Mouse (Mus musculus) MEL (cell line): ENCODE measurements around the gene Clasrp. TPM values are rescaled to one million over a fixed set of nuclear protein-coding genes. Genes with fewer than 3 reads are reported as not detected.

Experiments used
- DNase-seq: peaks from one replicate; pipeline ENCODE4 v3.0.0; 2011; ENCODE audit warnings: low read depth, low spot score
- H3K27ac ChIP-seq: 2 replicates; pipeline ENCODE4 v1.5.1; 2012; ENCODE audit warnings: low read depth, mild to moderate bottlenecking, control low read depth, low read length, moderate library complexity; ENCODE audit not compliant: control insufficient read depth
- H3K27me3 ChIP-seq, 2 experiments: fragments of 150-350 bp in 1 of 2; sonication (generic) in 1 of 2; 2 replicates each; pipeline ENCODE4 v1.6.1; 2012; ENCODE audit warnings: low read length in 2 of 2, mild to moderate bottlenecking in 2 of 2, improper control_type of control experiment in 1 of 2, moderate library complexity in 1 of 2; ENCODE audit not compliant: insufficient read depth in 2 of 2, control insufficient read depth in 1 of 2
- H3K36me3 ChIP-seq, 2 experiments: 2 replicates each; pipeline ENCODE4 v1.6.1; 2012 to 2014; ENCODE audit warnings: low read length in 2 of 2, improper control_type of control experiment in 1 of 2, inconsistent platforms in 1 of 2, mild to moderate bottlenecking in 1 of 2; ENCODE audit not compliant: insufficient read depth in 2 of 2, control insufficient read depth in 1 of 2
- H3K4me1 ChIP-seq, 2 experiments: fragments of 150-350 bp in 1 of 2; sonication (generic) in 1 of 2; 2 replicates each; pipeline ENCODE4 v1.6.1; 2012; ENCODE audit warnings: low read length in 2 of 2, improper control_type of control experiment in 1 of 2, mild to moderate bottlenecking in 1 of 2; ENCODE audit not compliant: insufficient read depth in 2 of 2, control insufficient read depth in 1 of 2
- H3K4me3 ChIP-seq, 2 experiments: fragments of 150-350 bp in 1 of 2; sonication (generic) in 1 of 2; 2 replicates each; pipeline ENCODE4 v1.5.1; 2012; ENCODE audit warnings: low read depth in 2 of 2, low read length in 2 of 2, mild to moderate bottlenecking in 2 of 2, moderate library complexity in 2 of 2, control low read depth in 1 of 2, improper control_type of control experiment in 1 of 2; ENCODE audit not compliant: control insufficient read depth in 1 of 2, insufficient read depth in 1 of 2
- H3K79me2 ChIP-seq: 2 replicates; pipeline ENCODE4 v1.6.1; 2012; ENCODE audit warnings: mild to moderate bottlenecking, low read length, moderate library complexity; ENCODE audit not compliant: control insufficient read depth, poor library complexity, insufficient read depth
- H3K9ac ChIP-seq: 2 replicates; pipeline ENCODE4 v1.6.1; 2012; ENCODE audit warnings: low read depth, mild to moderate bottlenecking, control low read depth, low read length, moderate library complexity; ENCODE audit not compliant: control insufficient read depth, poor library complexity, severe bottlenecking
- H3K9me3 ChIP-seq: fragments of 150-350 bp; sonication (generic); replicated peaks from 2 replicates; pipeline ENCODE4 v1.6.1; 2012; ENCODE audit warnings: mild to moderate bottlenecking, low read length, improper control_type of control experiment, moderate library complexity; ENCODE audit not compliant: insufficient read depth
- BHLHE40 ChIP-seq: IDR thresholded peaks from 2 replicates; pipeline ENCODE4 v1.6.1; 2012; ENCODE audit warnings: low read depth, mild to moderate bottlenecking, inconsistent platforms, low read length, improper control_type of control experiment, borderline replicate concordance
- CHD2 ChIP-seq: IDR thresholded peaks from 2 replicates; pipeline ENCODE4 v1.6.1; 2011; ENCODE audit warnings: low read length, improper control_type of control experiment
- ELF1 ChIP-seq: IDR thresholded peaks from 2 replicates; pipeline ENCODE4 v1.6.1; 2014; ENCODE audit warnings: low read depth, mild to moderate bottlenecking, inconsistent platforms, low read length, improper control_type of control experiment, moderate library complexity
- EP300 ChIP-seq, 2 experiments: IDR thresholded peaks; 2 replicates each; pipeline ENCODE4 v1.6.1; 2011; ENCODE audit warnings: improper control_type of control experiment in 2 of 2, low read length in 2 of 2, low read depth in 1 of 2, mild to moderate bottlenecking in 1 of 2
- ETS1 ChIP-seq: IDR thresholded peaks from 2 replicates; pipeline ENCODE4 v1.6.1; 2012; ENCODE audit warnings: low read depth, mild to moderate bottlenecking, inconsistent platforms, low read length, improper control_type of control experiment, moderate library complexity
- GATA1 ChIP-seq: IDR thresholded peaks from 2 replicates; pipeline ENCODE4 v1.6.1; 2011; ENCODE audit warnings: low read depth, low read length, improper control_type of control experiment
- HCFC1 ChIP-seq: IDR thresholded peaks from 2 replicates; pipeline ENCODE4 v1.6.1; 2012; ENCODE audit warnings: low read depth, mild to moderate bottlenecking, inconsistent platforms, low read length, improper control_type of control experiment, moderate library complexity
- MAFK ChIP-seq: IDR thresholded peaks from 2 replicates; pipeline ENCODE4 v1.6.1; 2011; ENCODE audit warnings: low read depth, mild to moderate bottlenecking, low read length, improper control_type of control experiment, borderline replicate concordance
- MYC ChIP-seq: IDR thresholded peaks from 2 replicates; pipeline ENCODE4 v1.6.1; 2011; ENCODE audit warnings: low read depth, mild to moderate bottlenecking, low read length, improper control_type of control experiment, moderate library complexity
- NELFE ChIP-seq: IDR thresholded peaks from 2 replicates; pipeline ENCODE4 v1.6.1; 2011; ENCODE audit warnings: low read depth, low read length, improper control_type of control experiment
- POLR2A ChIP-seq, 2 experiments: IDR thresholded peaks; 2 replicates each; pipeline ENCODE4 v1.6.1; 2011 to 2012; ENCODE audit warnings: low read length in 2 of 2, mild to moderate bottlenecking in 2 of 2, control low read depth in 1 of 2, improper control_type of control experiment in 1 of 2, low read depth in 1 of 2, moderate library complexity in 1 of 2; ENCODE audit not compliant: control insufficient read depth in 1 of 2, insufficient read depth in 1 of 2, poor library complexity in 1 of 2
- POLR2AphosphoS2 ChIP-seq: IDR thresholded peaks from 2 replicates; pipeline ENCODE4 v1.6.1; 2011; ENCODE audit warnings: low read length, improper control_type of control experiment
- POLR2AphosphoS5 ChIP-seq: IDR thresholded peaks from 2 replicates; pipeline ENCODE4 v1.6.1; 2012; ENCODE audit warnings: low read depth, borderline replicate concordance, mild to moderate bottlenecking, inconsistent platforms, low read length, moderate library complexity, mixed read lengths
- SIN3A ChIP-seq: IDR thresholded peaks from 2 replicates; pipeline ENCODE4 v1.6.1; 2012; ENCODE audit warnings: low read length, improper control_type of control experiment, inconsistent platforms
- SMC3 ChIP-seq: IDR thresholded peaks from 2 replicates; pipeline ENCODE4 v1.6.1; 2011; ENCODE audit warnings: low read depth, low read length, improper control_type of control experiment
- TAL1 ChIP-seq: IDR thresholded peaks from 2 replicates; pipeline ENCODE4 v1.6.1; 2012; ENCODE audit warnings: mild to moderate bottlenecking, inconsistent platforms, low read length, moderate library complexity, mixed read lengths
- TBP ChIP-seq: IDR thresholded peaks from 2 replicates; pipeline ENCODE4 v1.8.0; 2011; ENCODE audit warnings: low read depth, low read length, improper control_type of control experiment
- UBTF ChIP-seq: IDR thresholded peaks from 2 replicates; pipeline ENCODE4 v1.6.1; 2012; ENCODE audit warnings: low read depth, mild to moderate bottlenecking, inconsistent platforms, low read length, improper control_type of control experiment, moderate library complexity, borderline replicate concordance; ENCODE audit not compliant: insufficient read depth
- USF1 ChIP-seq: IDR thresholded peaks from 2 replicates; pipeline ENCODE4 v1.6.1; 2014; ENCODE audit warnings: low read depth, mild to moderate bottlenecking, inconsistent platforms, low read length, improper control_type of control experiment, moderate library complexity
- USF2 ChIP-seq, 2 experiments: IDR thresholded peaks; 2 replicates each; pipeline ENCODE4 v1.6.1; 2011 to 2012; ENCODE audit warnings: improper control_type of control experiment in 2 of 2, low read length in 2 of 2, borderline replicate concordance in 1 of 2, inconsistent platforms in 1 of 2, low read depth in 1 of 2, mild to moderate bottlenecking in 1 of 2; ENCODE audit not compliant: insufficient read depth in 1 of 2
- ZC3H11A ChIP-seq: IDR thresholded peaks from 2 replicates; pipeline ENCODE4 v1.6.1; 2012; ENCODE audit warnings: low read depth, mild to moderate bottlenecking, inconsistent platforms, low read length, improper control_type of control experiment
- ZMIZ1 ChIP-seq: IDR thresholded peaks from 2 replicates; pipeline ENCODE4 v1.6.1; 2012; ENCODE audit warnings: low read depth, mild to moderate bottlenecking, inconsistent platforms, low read length, improper control_type of control experiment, moderate library complexity
- polyA plus RNA-seq, 2 experiments: library from polyadenylated mRNA; stranded (reverse) in 1 of 2; unstranded in 1 of 2; fragments of >175 nt in 1 of 2; fragments of >200 nt in 1 of 2; gene quantifications; 2 replicates each; pipeline versions ENCODE4 v1.2.1 to v1.2.4; 2012; ENCODE audit warnings: low replicate concordance in 2 of 2, low read depth in 1 of 2; ENCODE audit not compliant: insufficient read length in 2 of 2, insufficient read depth in 1 of 2, missing spikeins in 1 of 2
- total RNA-seq: library from RNA; depleted of rRNA; stranded (reverse); fragments of 300-350 nt; gene quantifications from 2 replicates; pipeline ENCODE4 v1.2.3, GENCODE M21; 2012

Gene Clasrp
- total and polyA plus RNA-seq, 3 experiments, result 31.1 to 62.2 TPM; not detected in 1

DNA sequence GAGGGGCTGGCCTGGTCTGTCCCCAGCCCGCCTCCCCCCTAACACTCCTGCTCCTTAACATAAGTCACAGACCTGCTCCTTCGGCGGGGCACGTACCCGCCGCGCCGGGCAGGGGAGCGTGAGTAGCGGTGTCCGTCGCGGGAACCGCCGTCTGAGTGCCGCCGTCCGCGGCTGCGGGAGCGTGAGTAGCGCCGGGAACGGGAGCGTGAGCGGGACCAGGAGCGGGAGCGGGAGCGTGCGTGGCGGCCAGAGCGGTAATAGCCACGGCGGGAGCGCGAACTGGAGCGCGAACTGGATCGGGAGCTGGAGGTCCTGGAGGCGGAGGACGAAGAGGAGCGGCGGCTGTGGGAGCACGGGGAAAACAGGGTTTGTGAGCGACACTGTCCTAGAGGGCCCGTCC is 18.0 kb downstream of the Clasrp start:
- H3K9ac ChIP-seq, result no peak overlapping the region
- H3K4me3 ChIP-seq, result no peak overlapping the region
- H3K4me1 ChIP-seq, result peaks cover 0 to 3% of the 10 kb centered on the region in 2 experiments; a peak in 2 of 4 replicates
- H3K27me3 ChIP-seq, result no peaks in the 10 kb centered on the region
- H3K9me3 ChIP-seq, result no peaks in the 10 kb centered on the region
- DNase-seq, result no peak
- peaks cover 2% of the 10 kb centered on the region in 2 experiments; a peak in 3 of 4 replicates for H3K36me3 ChIP-seq
- no peaks in the 10 kb centered on the region for H3K79me2 ChIP-seq
- no peak overlapping the region for H3K27ac ChIP-seq
- TF ChIP-seq POLR2AphosphoS5 (no peak), TAL1 (no peak), ETS1 (no peak), GATA1 (no peak), TBP (no peak), EP300 (IDR thresholded peaks at IDR 0.05; ENCODE audit: low read depth in 1 of 2, low read length in 2 of 2) (no peak), POLR2A (IDR thresholded peaks at IDR 0.05; ENCODE audit: control insufficient read depth in 1 of 2, insufficient read depth in 1 of 2, low read depth in 1 of 2, low read length in 2 of 2, poor library complexity in 1 of 2) (no peak), SMC3 (no peak), MYC (no peak), ZC3H11A (no peak), ELF1 (no peak), USF2 (IDR thresholded peaks at IDR 0.05; ENCODE audit: borderline replicate concordance in 1 of 2, insufficient read depth in 1 of 2, low read depth in 1 of 2, low read length in 2 of 2) (no peak)

DNA sequence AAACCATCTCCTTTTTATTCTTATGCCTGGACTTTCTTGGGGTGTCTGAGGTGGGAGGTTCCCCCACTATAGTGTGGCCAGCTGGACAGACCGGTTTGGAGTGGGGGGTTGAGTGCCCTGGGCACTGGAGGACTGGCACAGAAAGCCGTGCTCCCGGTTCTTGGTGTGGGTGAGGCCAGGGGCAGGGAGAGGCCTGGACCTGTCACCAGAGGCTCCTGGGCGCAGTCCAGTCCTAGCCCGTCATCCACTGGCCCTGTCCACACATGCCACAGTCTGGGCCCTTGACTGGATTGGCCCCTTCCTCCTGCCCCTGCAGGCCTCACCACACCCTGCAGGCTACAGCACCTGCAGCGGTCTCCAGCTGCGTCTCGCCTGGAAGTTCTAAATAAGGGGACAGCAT is 23.7 kb downstream of the Clasrp start:
- peaks cover 2 to 9% of the 10 kb centered on the region in 2 experiments; a peak in 3 of 4 replicates for H3K4me1 ChIP-seq
- DNase-seq, result no peak
- H3K9ac ChIP-seq, result no peak overlapping the region
- H3K79me2 ChIP-seq, result peaks cover 5% of the 10 kb centered on the region; the same call in 1 of the 2 replicates
- TF ChIP-seq ETS1 (no peak), POLR2AphosphoS2 (peak; percentile 49; the same call in 1 of the 2 replicates), TAL1 (no peak)
- H3K27me3 ChIP-seq, result no peaks in the 10 kb centered on the region
- H3K36me3 ChIP-seq, result peaks cover 0 to 9% of the 10 kb centered on the region in 2 experiments; a peak in 3 of 4 replicates
- no peak overlapping the region for H3K4me3 ChIP-seq
- H3K27ac ChIP-seq, result no peak overlapping the region
- H3K9me3 ChIP-seq, result no peaks in the 10 kb centered on the region

DNA sequence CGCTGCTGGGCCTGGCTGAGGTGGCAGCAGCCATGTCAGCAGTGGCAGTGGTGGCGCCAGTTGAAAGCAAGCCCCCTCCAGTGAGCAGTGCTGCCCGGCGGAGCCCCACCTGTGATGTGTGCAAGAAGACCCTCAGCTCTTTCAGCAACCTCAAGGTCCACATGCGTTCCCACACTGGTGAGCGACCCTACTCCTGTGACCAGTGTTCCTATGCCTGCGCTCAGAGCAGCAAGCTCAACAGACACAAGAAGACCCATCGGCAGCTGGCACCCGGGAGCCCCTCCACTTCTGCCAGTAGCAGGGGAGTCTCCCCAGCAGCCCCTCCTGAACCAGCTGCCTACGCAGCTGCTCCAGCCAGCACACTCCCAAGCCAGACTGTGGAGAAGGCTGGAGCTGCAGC is 24.5 kb downstream of the Clasrp start:
- Histone ChIP-seq H3K36me3 (peaks cover 0 to 9% of the 10 kb centered on the region in 2 experiments; a peak in 3 of 4 replicates), H3K79me2 (peaks cover 5% of the 10 kb centered on the region; the same call in 1 of the 2 replicates), H3K9me3 (no peaks in the 10 kb centered on the region), H3K4me3 (no peak overlapping the region), H3K27me3 (no peaks in the 10 kb centered on the region), H3K9ac (no peak overlapping the region), H3K4me1 (peaks cover 2 to 9% of the 10 kb centered on the region in 2 experiments; a peak in 3 of 4 replicates), H3K27ac (no peak overlapping the region)
- no peak for TF ChIP-seq MAFK
- no peak for TF ChIP-seq USF1
- TF ChIP-seq TBP, result no peak
- TF ChIP-seq ETS1, result no peak
- TF ChIP-seq SIN3A, result no peak
- no peak for TF ChIP-seq ELF1
- no peak for TF ChIP-seq HCFC1
- TF ChIP-seq ZMIZ1, result no peak
- no peak for TF ChIP-seq UBTF
- no peak for TF ChIP-seq NELFE
- TF ChIP-seq CHD2, result no peak
- TF ChIP-seq BHLHE40, result no peak
- no peak for TF ChIP-seq ZC3H11A
- no peak for DNase-seq
